Mouse (Mus musculus): Measurements from ENCODE around the gene Smarcc1.
"Not testable (repeated sequence)": the region's sequence is repeated elsewhere in the genome, so short reads cannot be mapped to it uniquely, and the experiment has no call there.

Smarcc1 gene

GRCm38 (mm10) chr9:110116977-110117778 lies at the start of gene Smarcc1:
Gene Smarcc1 (plus strand): TSS chr9:110117708.
- peak; percentile 73 to 80 for DNase-seq

GRCm38 (mm10) chr9:110068745-110069144 lies 48.8 kb upstream of the Smarcc1 start:
- DNase-seq, result no peak

- no peak for DNase-seq
Observed at GRCm38 (mm10) chr9:110070358-110070757, 47.1 kb upstream of the Smarcc1 start.

- DNase-seq, result no peak
Observed at GRCm38 (mm10) chr9:110071011-110071410, 46.5 kb upstream of the Smarcc1 start.

- peak; percentile 67 to 73 for DNase-seq
Observed at GRCm38 (mm10) chr9:110071843-110072242, 45.7 kb upstream of the Smarcc1 start.

- not testable (repeated sequence) for DNase-seq
Observed at GRCm38 (mm10) chr9:110076468-110076867, 41.0 kb upstream of the Smarcc1 start.

GRCm38 (mm10) chr9:110081066-110081465 lies 36.4 kb upstream of the Smarcc1 start:
- DNase-seq, result no peak

GRCm38 (mm10) chr9:110084201-110084964 lies 33.1 kb upstream of the Smarcc1 start:
- DNase-seq, result no peak

GRCm38 (mm10) chr9:110085693-110086092 lies 31.8 kb upstream of the Smarcc1 start:
- DNase-seq, result no peak

GRCm38 (mm10) chr9:110093303-110093702 lies 24.2 kb upstream of the Smarcc1 start:
- no peak for DNase-seq

- no peak for DNase-seq
Observed at GRCm38 (mm10) chr9:110094761-110095160, 22.7 kb upstream of the Smarcc1 start.

GRCm38 (mm10) chr9:110097791-110098190 lies 19.7 kb upstream of the Smarcc1 start:
- no peak for DNase-seq

GRCm38 (mm10) chr9:110100627-110101600 lies 16.6 kb upstream of the Smarcc1 start:
- DNase-seq, result peak; percentile 82

GRCm38 (mm10) chr9:110116353-110116976 lies 1.0 kb upstream of the Smarcc1 start:
- no peak for DNase-seq

- DNase-seq, result no peak
Observed at GRCm38 (mm10) chr9:110117779-110118139, 251 bp downstream of the Smarcc1 start, which contains the start of gene Dhx30. Gene Dhx30 (minus strand): TSS chr9:110117830.

- DNase-seq, result no peak
Observed at GRCm38 (mm10) chr9:110118249-110118648, 741 bp downstream of the Smarcc1 start.

GRCm38 (mm10) chr9:110121424-110121823 lies 3.9 kb downstream of the Smarcc1 start:
- DNase-seq, result no peak

- DNase-seq, result no peak
Observed at GRCm38 (mm10) chr9:110123322-110123721, 5.8 kb downstream of the Smarcc1 start.

- not testable (repeated sequence) for DNase-seq
Observed at GRCm38 (mm10) chr9:110124008-110124540, 6.6 kb downstream of the Smarcc1 start.

- DNase-seq, result no peak
Observed at GRCm38 (mm10) chr9:110130896-110131524, 13.5 kb downstream of the Smarcc1 start.

GRCm38 (mm10) chr9:110131525-110132197 lies 14.2 kb downstream of the Smarcc1 start:
- DNase-seq, result peak; percentile 99 to 100
